Mouse (Mus musculus): ENCODE data around the gene Ppp1r14c.

- TF ChIP-seq CTCF (conservative IDR thresholded peaks at IDR 0.05; ENCODE audit: insufficient read depth, insufficient read length, low read depth, low read length) (no peak), POLR2A (IDR thresholded peaks at IDR 0.05; ENCODE audit: low read depth, low read length) (no peak)
These were observed 30.3 kb downstream of the Ppp1r14c start for GRCm38 (mm10) chr10:3396008-3396795.

Measured in kidney, adult 2 months (tissue).